Mouse (Mus musculus): ENCODE measurements around the gene S100a2. TPM values are rescaled to one million over a fixed set of nuclear protein-coding genes. Genes with fewer than 3 reads are reported as not detected.

The S100a2 gene
- total and polyA plus RNA-seq, 3 experiments = not detected

GRCm38 (mm10) chr3:90614148-90614530 lies 24.1 kb downstream of the S100a2 start:
- no peak for TF ChIP-seq EP300 (IDR thresholded peaks at IDR 0.05; ENCODE audit: low read depth in 1 of 2, low read length in 2 of 2)
- TF ChIP-seq KAT2A (conservative IDR thresholded peaks at IDR 0.05; ENCODE audit: low read depth, low read length) = no peak
- no peak for TF ChIP-seq JUND (IDR thresholded peaks at IDR 0.05; ENCODE audit: low read depth, low read length)
- TF ChIP-seq CHD2 (IDR thresholded peaks at IDR 0.05; ENCODE audit: low read length) = no peak
- TF ChIP-seq ZC3H11A (IDR thresholded peaks at IDR 0.05; ENCODE audit: low read depth, low read length) = no peak
- no peak for TF ChIP-seq NELFE (IDR thresholded peaks at IDR 0.05; ENCODE audit: low read depth, low read length)
- no peak overlapping the region for H3K4me3 ChIP-seq (ENCODE audit: control insufficient read depth in 1 of 2, insufficient read depth in 1 of 2, low read depth in 2 of 2, low read length in 2 of 2)
- no peak overlapping the region for H3K9ac ChIP-seq (ENCODE audit: control insufficient read depth, low read depth, low read length, poor library complexity, severe bottlenecking)
- H3K79me2 ChIP-seq (ENCODE audit: control insufficient read depth, insufficient read depth, low read length, poor library complexity) = no peaks in the 10 kb centered on the region
- no peaks in the 10 kb centered on the region for H3K27me3 ChIP-seq (ENCODE audit: control insufficient read depth in 1 of 2, insufficient read depth in 2 of 2, low read length in 2 of 2)
- no peak for DNase-seq (ENCODE audit: low read depth, low spot score)
- H3K36me3 ChIP-seq (ENCODE audit: control insufficient read depth in 1 of 2, insufficient read depth in 2 of 2, low read length in 2 of 2) = peaks cover 0 to 15% of the 10 kb centered on the region in 2 experiments; a peak in 2 of 4 replicates
- peaks cover 0 to 20% of the 10 kb centered on the region in 2 experiments; a peak in 2 of 4 replicates for H3K4me1 ChIP-seq (ENCODE audit: control insufficient read depth in 1 of 2, insufficient read depth in 2 of 2, low read length in 2 of 2)
- H3K9me3 ChIP-seq (replicated peaks; ENCODE audit: insufficient read depth, low read length) = no peaks in the 10 kb centered on the region
- no peak overlapping the region for H3K27ac ChIP-seq (ENCODE audit: control insufficient read depth, low read depth, low read length)

GRCm38 (mm10) chr3:90614611-90615251 lies 24.7 kb downstream of the S100a2 start:
- no peak for TF ChIP-seq ETS1 (IDR thresholded peaks at IDR 0.05; ENCODE audit: low read depth, low read length)
- TF ChIP-seq MXI1 (IDR thresholded peaks at IDR 0.05; ENCODE audit: low read depth, low read length) = no peak
- no peak for TF ChIP-seq ELF1 (IDR thresholded peaks at IDR 0.05; ENCODE audit: low read depth, low read length)
- no peak for TF ChIP-seq JUND (IDR thresholded peaks at IDR 0.05; ENCODE audit: low read depth, low read length)
- TF ChIP-seq BHLHE40 (IDR thresholded peaks at IDR 0.05; ENCODE audit: borderline replicate concordance, low read depth, low read length) = no peak
- TF ChIP-seq NRF1 (IDR thresholded peaks at IDR 0.05; ENCODE audit: insufficient read depth, low read depth, low read length, poor library complexity, severe bottlenecking) = no peak
- TF ChIP-seq POLR2AphosphoS2 (IDR thresholded peaks at IDR 0.05; ENCODE audit: low read length) = no peak
- H3K4me3 ChIP-seq (ENCODE audit: control insufficient read depth in 1 of 2, insufficient read depth in 1 of 2, low read depth in 2 of 2, low read length in 2 of 2) = no peak overlapping the region
- H3K9ac ChIP-seq (ENCODE audit: control insufficient read depth, low read depth, low read length, poor library complexity, severe bottlenecking) = no peak overlapping the region
- no peaks in the 10 kb centered on the region for H3K27me3 ChIP-seq (ENCODE audit: control insufficient read depth in 1 of 2, insufficient read depth in 2 of 2, low read length in 2 of 2)
- no peak for DNase-seq (ENCODE audit: low read depth, low spot score)
- no peak overlapping the region for H3K27ac ChIP-seq (ENCODE audit: control insufficient read depth, low read depth, low read length)
- no peaks in the 10 kb centered on the region for H3K79me2 ChIP-seq (ENCODE audit: control insufficient read depth, insufficient read depth, low read length, poor library complexity)
- peaks cover 0 to 15% of the 10 kb centered on the region in 2 experiments; a peak in 2 of 4 replicates for H3K36me3 ChIP-seq (ENCODE audit: control insufficient read depth in 1 of 2, insufficient read depth in 2 of 2, low read length in 2 of 2)
- H3K4me1 ChIP-seq (ENCODE audit: control insufficient read depth in 1 of 2, insufficient read depth in 2 of 2, low read length in 2 of 2) = peaks cover 0 to 19% of the 10 kb centered on the region in 2 experiments; a peak in 2 of 4 replicates
- no peaks in the 10 kb centered on the region for H3K9me3 ChIP-seq (replicated peaks; ENCODE audit: insufficient read depth, low read length)

DNA sequence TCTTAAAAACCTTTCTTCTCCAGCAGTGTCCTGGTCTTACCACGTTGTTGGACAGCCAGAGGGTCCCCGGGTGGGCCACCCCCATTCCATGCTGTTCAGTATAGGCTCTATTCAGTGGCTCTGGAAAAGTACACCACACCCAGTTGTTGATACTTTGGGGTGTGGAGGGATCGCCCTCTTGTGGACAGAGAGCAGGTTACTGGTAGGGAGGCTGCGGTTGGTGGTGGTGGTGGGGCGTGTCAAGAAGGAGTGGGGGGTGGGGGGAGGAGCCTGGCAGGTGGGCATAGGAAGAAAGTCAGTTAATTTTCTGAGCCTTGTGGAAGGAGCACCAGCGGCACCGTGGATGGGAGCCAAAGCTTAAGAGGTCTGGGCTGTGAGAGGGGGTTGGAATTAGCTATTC lies 25.4 kb downstream of the S100a2 start:
- Histone ChIP-seq H3K9ac (ENCODE audit: control insufficient read depth, low read depth, low read length, poor library complexity, severe bottlenecking) (no peak overlapping the region), H3K9me3 (replicated peaks; ENCODE audit: insufficient read depth, low read length) (no peaks in the 10 kb centered on the region), H3K79me2 (ENCODE audit: control insufficient read depth, insufficient read depth, low read length, poor library complexity) (no peaks in the 10 kb centered on the region), H3K36me3 (ENCODE audit: control insufficient read depth in 1 of 2, insufficient read depth in 2 of 2, low read length in 2 of 2) (peaks cover 0 to 15% of the 10 kb centered on the region in 2 experiments; a peak in 2 of 4 replicates), H3K27me3 (ENCODE audit: control insufficient read depth in 1 of 2, insufficient read depth in 2 of 2, low read length in 2 of 2) (0 out of 4 replicates have a peak, but pooled peaks cover 0 to under 1% of the 10 kb centered on the region in 2 experiments), H3K4me1 (ENCODE audit: control insufficient read depth in 1 of 2, insufficient read depth in 2 of 2, low read length in 2 of 2) (peaks cover 0 to 19% of the 10 kb centered on the region in 2 experiments; a peak in 2 of 4 replicates), H3K4me3 (ENCODE audit: control insufficient read depth in 1 of 2, insufficient read depth in 1 of 2, low read depth in 2 of 2, low read length in 2 of 2) (no peak overlapping the region), H3K27ac (ENCODE audit: control insufficient read depth, low read depth, low read length) (no peak overlapping the region)
- DNase-seq (ENCODE audit: low read depth, low spot score) = peak; percentile 86
- no peak for TF ChIP-seq MAFK (IDR thresholded peaks at IDR 0.05; ENCODE audit: borderline replicate concordance, low read depth, low read length)
- peak; percentile 82 for TF ChIP-seq ZC3H11A (IDR thresholded peaks at IDR 0.05; ENCODE audit: low read depth, low read length)
- TF ChIP-seq HCFC1 (IDR thresholded peaks at IDR 0.05; ENCODE audit: low read depth, low read length) = 0 out of 2 replicates have a peak, but pooled peaks have one; percentile 39
- peak; percentile 76; the same call in 1 of the 2 replicates for TF ChIP-seq MAZ (IDR thresholded peaks at IDR 0.05; ENCODE audit: low read depth, low read length)
- TF ChIP-seq E2F4 (IDR thresholded peaks at IDR 0.05; ENCODE audit: borderline replicate concordance, low read depth, low read length) = no peak
- TF ChIP-seq CTCF (IDR thresholded peaks at IDR 0.05 in 2 of 3, conservative IDR thresholded peaks at IDR 0.05 in 1 of 3; ENCODE audit: control insufficient read depth in 1 of 3, insufficient read depth in 1 of 3, low read depth in 2 of 3, low read length in 3 of 3, poor library complexity in 1 of 3, severe bottlenecking in 1 of 3) = peak; percentile 79 to 95 (median 93)
- peak; percentile 88 for TF ChIP-seq RAD21 (IDR thresholded peaks at IDR 0.05; ENCODE audit: low read depth, low read length)
- peak; percentile 89 for TF ChIP-seq SMC3 (IDR thresholded peaks at IDR 0.05; ENCODE audit: low read depth, low read length)
- no peak for TF ChIP-seq RCOR1 (IDR thresholded peaks at IDR 0.05; ENCODE audit: low read depth, low read length)
